Mouse (Mus musculus): Measurements from ENCODE around the gene Cep135. TPM values are rescaled to one million over a fixed set of nuclear protein-coding genes. Genes with fewer than 3 reads are reported as not detected.

Gene Cep135
- polyA plus RNA-seq, 1 experiment from 2014 or later = 15.5 TPM

Other genes starting within 250 kb of the Cep135 start
- not detected in 2 replicates for gene Nmu, start 224.9 kb upstream of the Cep135 start, polyA plus RNA-seq (2014; fragmentation: Nextera tagmentation; extraction: Ambion mirVana)
- 0.79 TPM in 1 of 2 replicates, not detected in the other for gene Gm7271, start 104.7 kb upstream of the Cep135 start, polyA plus RNA-seq (2014; fragmentation: Nextera tagmentation; extraction: Ambion mirVana)
- gene Exoc1, start 59.4 kb upstream of the Cep135 start, polyA plus RNA-seq (2014; fragmentation: Nextera tagmentation; extraction: Ambion mirVana) = 55.7 and 56.1 TPM in 2 replicates
- 39.8 and 40.6 TPM in 2 replicates for gene C530008M17Rik, start 67.8 kb downstream of the Cep135 start, polyA plus RNA-seq (2014; fragmentation: Nextera tagmentation; extraction: Ambion mirVana)